Mouse (Mus musculus): ENCODE data around the gene Ms4a14.
"Not testable (repeated sequence)": the region's sequence is repeated elsewhere in the genome, so short reads cannot be mapped to it uniquely, and the experiment has no call there.

Ms4a14 gene

DNA sequence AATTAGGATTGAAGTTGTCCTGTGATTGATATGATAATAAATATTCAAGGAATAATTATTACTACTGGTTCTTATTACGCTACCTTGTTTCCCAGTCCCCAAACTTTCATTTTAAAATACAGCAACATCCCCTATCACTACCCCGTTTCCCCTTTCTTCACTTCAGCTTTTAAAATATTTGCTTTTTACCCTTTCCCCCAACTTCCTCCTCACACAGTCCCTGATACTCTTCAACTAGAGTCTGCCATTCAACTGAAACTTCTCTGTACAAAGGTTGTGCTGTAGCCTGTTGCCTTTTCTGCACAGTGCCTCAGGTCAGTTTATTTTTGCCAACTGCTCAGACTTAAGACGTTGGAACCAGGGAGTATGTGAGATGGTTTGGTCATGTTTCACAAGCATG, 50.7 kb downstream of the Ms4a14 start:
- no peak for DNase-seq (ENCODE audit: low spot score)

DNA sequence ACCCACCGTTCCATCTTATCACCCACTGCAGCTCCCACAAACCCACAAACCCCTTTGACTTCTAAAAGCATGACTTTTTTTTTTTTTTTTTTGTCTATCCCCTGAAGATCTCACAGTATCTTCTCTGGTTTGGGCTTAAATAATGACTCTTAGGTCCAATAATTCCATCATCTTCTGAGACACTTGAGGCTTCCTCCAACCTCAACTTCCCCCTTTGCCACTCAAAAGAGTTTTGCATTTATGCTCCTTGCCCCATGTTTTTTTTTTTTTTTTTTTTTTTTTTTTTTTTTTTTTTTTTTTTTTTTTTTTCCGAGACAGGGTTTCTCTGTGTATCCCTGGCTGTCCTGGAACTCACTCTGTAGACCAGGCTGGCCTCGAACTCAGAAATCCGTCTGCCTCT, 51.3 kb downstream of the Ms4a14 start:
- not testable (repeated sequence) for DNase-seq (ENCODE audit: low spot score)

DNA sequence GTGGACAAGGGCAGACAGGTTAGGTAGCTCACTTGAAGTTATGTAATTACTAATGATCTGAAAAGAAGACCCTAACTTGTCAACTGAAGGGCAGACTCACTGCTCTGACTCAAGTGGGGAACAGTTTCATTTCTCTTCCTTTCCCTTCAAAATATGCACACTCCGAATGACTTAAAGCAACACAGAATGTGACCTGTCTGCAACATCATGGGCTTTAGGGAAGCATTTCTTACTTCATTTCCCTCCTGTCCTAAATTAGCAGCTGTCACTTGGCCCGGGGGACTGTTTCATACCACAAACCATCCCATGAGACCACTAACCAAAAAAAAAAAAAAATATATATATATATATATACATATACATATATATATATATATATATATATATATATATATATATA, 52.7 kb downstream of the Ms4a14 start:
- no peak for DNase-seq (ENCODE audit: low spot score)

All from yolk sac, embryonic 10.5 days (tissue).